Mouse (Mus musculus) heart, postnatal 0 days (tissue): Measurements from ENCODE around the gene Taf3.

Experiments used
- CTCF ChIP-seq: IDR thresholded peaks from 2 replicates; pipeline ENCODE4 v1.5.1; 2016; ENCODE audit warnings: antibody characterized with exemption, control low read depth, low read depth
- EP300 ChIP-seq: IDR thresholded peaks from 2 replicates; pipeline ENCODE4 v1.6.1; 2016; ENCODE audit warnings: antibody characterized with exemption, low read depth

- TF ChIP-seq CTCF, result no peak
- TF ChIP-seq EP300, result no peak
Measured at GRCm38 (mm10) chr2:9982446-9982845, 66.0 kb downstream of the Taf3 start.
